Mouse (Mus musculus) spleen, postnatal 4 days (tissue): ENCODE results near the gene Adam12.

ENCODE experiments used
- DNase-seq, 2 experiments: peaks; one replicate each; pipeline ENCODE4 v3.0.0; 2022; ENCODE audit warnings: low spot score in 2 of 2

Gene Adam12

DNA sequence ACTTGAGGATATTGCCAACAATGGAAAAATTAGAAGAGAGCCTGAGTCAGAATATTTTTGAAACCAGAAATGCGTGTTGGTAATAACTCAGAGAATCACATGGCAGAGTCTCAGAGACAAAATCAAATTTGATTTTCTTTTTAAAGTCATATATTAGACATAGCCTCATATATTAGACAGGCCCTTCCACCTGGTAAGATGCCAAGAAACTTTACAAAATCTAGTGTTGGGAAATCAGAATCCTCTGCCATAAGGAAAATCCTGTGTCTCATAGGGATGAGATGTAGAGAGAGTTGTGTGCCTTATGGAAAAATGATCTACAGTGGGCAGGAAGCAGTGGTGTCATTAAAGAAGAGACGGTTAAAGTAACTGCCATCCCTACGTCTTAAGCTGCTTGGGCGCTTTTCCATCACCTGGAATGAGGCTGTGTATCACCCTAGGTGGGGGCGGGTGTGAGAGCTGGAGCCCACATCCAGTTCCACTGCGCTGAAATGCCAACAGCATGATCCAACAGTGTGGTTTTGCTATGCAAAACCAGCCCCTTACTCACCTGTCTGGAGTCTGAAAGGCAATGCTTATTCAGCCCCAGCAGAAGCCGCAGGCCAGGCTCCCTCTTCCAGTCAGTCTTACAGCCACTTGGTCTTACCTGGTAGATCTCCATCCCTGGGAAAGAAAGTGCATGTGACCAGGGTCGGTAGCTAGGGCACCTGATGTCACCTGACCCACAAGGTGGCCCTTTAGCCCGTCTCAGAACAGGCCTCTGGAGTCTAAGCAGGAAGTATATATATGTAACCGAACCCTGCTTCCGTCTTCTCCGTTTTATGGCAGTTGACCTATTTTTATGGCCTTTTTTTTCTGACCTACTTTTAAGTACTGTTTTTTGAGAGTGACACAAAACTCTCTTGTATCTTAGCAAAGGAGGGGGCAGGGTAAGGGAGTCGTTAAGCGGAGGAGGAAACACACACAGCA lies at the start of gene Adam12:
Gene Adam12 (minus strand): TSS at position 769 of the 969 bp plus-strand sequence.
- DNase-seq = no peak

GRCm38 (mm10) chr7:134272956-134273355 lies 41.0 kb upstream of the Adam12 start:
- DNase-seq = no peak

DNA sequence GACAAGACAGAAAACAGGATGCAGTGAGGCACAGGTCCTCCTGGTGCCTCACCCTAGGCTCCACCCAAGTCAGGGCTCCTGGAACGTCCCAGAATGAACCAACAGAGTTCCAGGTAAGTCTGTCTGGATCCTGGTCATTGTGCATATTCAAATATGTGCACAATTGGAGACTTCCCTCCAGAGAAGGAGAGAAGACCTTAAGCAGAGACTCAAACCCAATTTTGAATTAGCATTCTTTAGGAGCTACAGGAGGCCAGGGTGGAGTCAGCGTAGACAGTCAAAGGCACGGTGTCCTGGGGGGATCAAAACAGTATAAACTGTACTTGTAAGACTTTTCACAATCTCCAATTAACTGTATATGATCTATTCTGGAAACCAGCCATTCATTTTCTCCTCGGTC lies 40.5 kb upstream of the Adam12 start:
- no peak for DNase-seq

GRCm38 (mm10) chr7:134265783-134266182 lies 33.8 kb upstream of the Adam12 start:
- no peak for DNase-seq

DNA sequence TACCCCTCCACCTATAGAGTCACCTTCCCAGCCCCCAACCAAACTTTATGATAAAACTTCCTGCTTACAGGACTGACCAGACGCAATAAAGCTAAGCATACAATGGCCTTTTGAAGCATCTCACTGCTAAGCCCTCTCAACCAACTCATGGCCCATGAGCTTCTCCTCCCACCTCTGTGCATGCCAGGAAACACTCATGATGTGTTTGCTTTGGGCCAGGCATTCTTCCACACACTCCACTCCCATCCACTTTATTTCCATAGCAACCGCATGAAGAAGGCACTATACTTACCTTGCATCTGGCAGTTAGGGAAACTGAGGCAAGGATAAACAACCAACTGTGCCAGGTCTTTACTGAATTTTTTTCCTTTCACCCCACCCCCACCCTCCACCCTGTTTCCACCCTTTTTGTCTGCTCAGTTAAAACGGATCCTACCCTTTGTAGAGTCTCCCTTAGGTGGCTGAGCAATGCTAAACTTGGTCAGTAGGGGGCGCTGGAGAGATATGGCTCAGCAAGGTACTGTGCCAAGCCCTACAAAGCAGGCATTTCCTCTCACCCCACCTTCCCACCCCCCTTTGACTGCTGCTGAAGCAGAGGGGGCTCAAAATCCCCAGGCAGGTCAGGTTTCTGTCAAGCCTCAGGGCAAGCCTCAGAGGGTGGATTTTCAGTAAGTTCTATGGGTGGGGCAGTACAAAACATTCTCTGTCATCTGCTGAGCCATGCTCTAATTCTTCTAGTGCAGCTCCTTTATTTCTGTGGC lies 31.4 kb upstream of the Adam12 start:
- DNase-seq = peak; percentile 35 to 79

DNA sequence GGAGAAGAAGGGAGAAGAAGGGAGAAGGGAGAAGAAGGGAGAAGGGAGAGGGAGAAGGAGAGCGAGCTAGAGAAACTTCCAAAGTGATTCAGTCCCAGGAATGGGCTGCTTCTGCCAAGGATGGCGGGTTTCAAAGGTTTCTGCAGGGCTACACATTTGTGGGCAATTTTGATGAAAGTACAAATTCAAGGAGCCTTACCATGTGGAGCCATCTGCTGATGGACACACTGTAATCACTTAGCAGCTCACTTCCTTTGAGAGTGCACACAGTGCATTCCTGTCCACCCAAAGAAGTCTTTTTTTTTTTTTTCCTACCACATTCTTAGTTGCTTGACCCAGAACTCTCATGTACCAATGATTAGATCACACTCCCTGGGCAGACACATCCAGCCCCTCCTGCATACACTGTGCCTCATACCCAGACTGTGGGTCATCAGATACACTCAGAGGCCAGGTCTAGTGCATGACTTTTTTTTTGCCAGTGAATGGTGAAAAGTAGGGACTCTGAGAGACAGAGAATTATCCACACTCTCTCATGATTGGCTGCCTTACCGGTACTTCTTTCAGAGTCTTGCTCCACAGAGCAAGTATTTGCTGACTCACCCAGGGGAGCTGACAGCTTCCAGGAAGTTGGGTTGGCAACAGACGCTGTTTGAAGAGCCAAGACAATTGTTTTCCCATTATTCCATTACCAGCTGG lies 29.2 kb upstream of the Adam12 start:
- no peak for DNase-seq

DNA sequence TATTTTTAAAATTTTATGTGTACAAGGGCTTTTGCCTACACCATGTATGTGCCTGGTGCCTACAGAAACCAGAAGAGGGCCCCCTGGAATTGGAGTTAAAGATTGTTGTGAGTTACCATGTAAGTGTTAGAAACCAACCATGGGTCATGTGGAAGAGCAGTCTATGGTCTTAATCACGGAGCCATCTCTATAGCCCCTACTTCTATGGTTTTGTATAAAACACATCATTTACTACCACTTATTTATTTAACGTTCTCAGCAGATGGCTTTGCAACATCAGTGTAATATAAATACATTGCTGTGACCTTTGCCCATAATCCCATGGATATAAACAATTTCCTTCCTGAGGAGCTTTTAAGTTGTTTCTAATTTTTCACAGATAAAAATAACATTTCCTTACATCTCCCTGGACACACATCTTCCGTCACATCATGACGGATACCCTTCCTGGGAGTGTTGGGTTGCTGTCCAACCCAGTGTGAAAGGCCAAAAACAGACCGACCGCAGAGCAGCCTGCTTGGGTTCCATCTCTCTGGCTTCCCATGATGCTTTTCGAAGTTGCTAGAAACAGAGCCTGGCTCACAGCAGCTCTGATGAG lies 18.4 kb upstream of the Adam12 start:
- no peak for DNase-seq

- no peak for DNase-seq
Measured at GRCm38 (mm10) chr7:134248041-134248440, 16.1 kb upstream of the Adam12 start.

DNA sequence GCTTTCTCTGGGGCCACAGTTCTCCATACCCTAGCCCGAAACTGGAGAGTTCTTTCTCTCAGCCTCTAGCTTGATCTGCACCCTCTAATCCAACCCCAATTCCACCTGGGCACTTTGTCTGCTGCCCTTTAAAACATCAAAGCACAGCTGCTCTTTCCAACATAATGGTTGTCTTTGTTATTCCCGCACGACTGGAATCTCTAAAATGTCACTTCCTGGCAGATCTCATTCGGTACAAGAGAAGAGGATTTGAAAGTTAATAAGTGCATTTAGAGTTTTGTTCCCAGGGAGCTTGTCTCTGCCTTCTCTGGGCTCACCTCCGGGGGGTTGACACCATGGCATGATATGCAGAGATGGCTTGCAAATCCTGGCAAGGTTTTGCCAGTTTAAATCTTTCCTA lies 14.7 kb upstream of the Adam12 start:
- DNase-seq = no peak

GRCm38 (mm10) chr7:134242773-134243172 lies 10.8 kb upstream of the Adam12 start:
- DNase-seq = no peak

DNA sequence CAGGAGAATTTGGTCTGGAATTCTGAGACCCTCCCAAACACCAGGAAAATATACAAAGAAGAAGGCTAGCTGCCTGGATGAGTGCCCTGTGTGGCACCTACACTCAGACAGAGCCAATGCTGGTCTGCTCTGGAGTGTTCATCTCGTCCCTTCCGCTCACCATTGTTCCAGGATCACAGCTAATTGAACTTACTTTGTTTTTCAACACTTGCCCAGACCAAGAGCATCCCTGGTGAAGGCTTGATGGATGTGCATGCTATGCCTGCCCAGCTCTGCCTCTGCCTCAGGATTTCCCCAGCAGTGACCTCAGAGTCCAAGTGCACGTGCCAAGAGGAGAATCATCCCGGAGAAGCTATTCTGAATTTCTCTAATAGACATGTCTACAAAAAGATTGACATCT lies 9.3 kb upstream of the Adam12 start:
- DNase-seq = no peak

- no peak for DNase-seq
Measured at GRCm38 (mm10) chr7:134240579-134240978, 8.6 kb upstream of the Adam12 start.

GRCm38 (mm10) chr7:134238863-134239262 lies 6.9 kb upstream of the Adam12 start:
- no peak for DNase-seq

DNA sequence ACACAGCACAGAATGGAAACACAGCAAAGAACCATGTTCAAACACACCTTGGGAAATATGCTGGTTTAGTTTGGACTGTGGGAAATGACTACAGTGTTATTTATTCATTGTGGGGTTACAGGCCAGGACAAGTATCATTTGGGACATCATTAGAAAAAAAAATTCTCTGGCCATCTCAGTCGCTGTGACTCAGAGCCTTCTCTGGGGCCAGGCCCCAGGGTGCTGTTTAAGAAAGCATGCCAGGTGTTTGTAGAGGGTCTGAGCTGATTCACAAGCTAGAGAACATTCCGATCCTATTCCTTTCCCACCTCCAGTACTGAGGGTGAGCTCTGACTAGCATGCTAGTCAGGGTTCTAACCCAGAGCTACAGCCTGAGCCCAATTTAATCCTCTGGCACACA lies 5.4 kb upstream of the Adam12 start:
- DNase-seq = no peak

- no peak for DNase-seq
Measured at GRCm38 (mm10) chr7:134236727-134237126, 4.8 kb upstream of the Adam12 start.

- DNase-seq = no peak
Measured at GRCm38 (mm10) chr7:134235552-134235951, 3.6 kb upstream of the Adam12 start.

DNA sequence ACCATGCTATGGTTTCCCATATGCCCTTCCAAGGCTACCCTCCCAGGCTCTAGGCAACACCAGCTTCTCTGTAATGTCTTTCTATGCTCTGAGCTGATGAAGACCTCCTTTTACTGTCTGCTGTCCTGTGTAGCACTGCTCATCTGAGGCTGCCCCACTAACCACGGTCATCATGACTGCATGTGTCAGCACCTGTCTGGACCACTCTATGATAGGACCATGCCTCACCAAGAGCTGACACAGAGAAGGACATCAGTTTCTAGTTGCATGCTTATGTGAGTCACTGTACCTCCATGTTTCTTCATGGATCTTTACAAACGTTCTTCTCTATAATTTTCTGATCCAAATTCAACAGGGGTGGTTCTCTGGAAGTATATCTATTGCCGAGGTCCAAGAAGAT lies 1.2 kb downstream of the Adam12 start:
- DNase-seq = no peak

DNA sequence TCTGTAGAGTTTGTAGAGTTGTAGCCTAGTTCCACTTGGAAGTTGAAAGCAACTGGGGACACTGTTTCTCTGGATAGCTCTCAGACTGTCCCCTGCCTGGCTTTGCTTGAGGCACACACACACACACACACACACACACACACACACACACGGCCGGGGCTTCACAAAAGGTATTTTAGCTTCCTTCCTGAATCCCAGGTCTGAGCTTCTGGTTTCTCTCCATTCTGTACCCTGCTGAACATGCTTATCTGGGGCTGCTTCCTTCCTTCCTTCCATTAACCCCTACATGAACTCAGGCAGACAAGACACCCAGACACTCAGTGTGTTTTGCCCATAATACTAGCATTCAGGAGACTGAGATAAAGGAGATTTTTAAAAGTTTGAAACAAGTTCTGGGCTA lies 2.0 kb downstream of the Adam12 start:
- DNase-seq = no peak

- DNase-seq = no peak
Measured at GRCm38 (mm10) chr7:134227773-134228455, 4.0 kb downstream of the Adam12 start.

GRCm38 (mm10) chr7:134227101-134227500 lies 4.8 kb downstream of the Adam12 start:
- DNase-seq = no peak

DNA sequence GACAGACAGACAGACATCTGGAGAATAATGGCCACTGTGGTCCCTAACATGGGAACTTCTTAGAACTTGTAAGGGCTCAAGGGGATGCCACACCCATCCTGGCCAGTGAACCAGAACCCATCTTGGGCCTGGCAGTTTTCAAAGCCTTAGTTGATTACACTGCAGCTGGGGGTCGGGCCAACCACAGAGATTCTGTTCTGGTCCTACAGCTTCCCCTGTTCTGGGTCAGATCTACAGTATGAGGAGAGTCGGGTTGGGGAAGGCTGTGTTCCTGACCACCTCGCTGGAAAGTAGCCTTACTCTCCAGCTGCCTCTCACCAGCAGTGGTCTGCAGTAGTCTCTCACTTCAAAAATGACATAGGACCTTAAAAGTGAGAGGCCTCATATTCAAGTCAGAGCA lies 5.7 kb downstream of the Adam12 start:
- DNase-seq = no peak
